22 mouse cellular contexts compared by ENCODE assay signal in the genomic region with DNA sequence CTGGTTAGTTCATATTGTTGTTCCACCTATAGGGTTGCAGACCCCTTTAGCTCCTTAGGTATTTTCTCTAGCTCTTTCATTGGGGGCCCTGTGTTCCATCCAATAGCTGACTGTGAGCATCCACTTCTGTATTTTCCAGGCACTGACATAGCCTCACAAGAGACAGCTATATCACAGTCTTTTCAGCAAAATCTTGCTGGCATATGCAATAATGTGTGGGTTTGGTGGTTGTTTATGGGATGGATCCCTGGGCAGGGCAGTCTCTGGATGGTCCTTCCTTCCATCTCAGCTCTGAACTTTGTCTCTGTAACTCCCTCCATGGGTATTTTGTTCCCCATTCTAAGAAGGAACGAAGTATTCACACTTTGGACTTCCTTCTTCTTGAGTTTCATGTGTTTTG. TPM values are rescaled to one million over a fixed set of nuclear protein-coding genes. Genes with fewer than 3 reads are reported as not detected.
DNase-seq lines count a peak whose midpoint lies in the region; TF ChIP-seq lines count a peak whose summit lies in the region.
"Not testable (repeated sequence)": the region's sequence is repeated elsewhere in the genome, so short reads cannot be mapped to it uniquely, and the experiment has no call there.
"Had no signal": no experiment of that assay in that cellular context is flagged by ENCODE, and none has a peak within 500 bp of the region (broad histone marks: within the 10 kb centered on the region; RNA-seq: fewer than 3 reads in every experiment).

No protein-coding gene starts in this region.

- not testable (repeated sequence) for H3K9me3 ChIP-seq in MEL (replicated peaks; ENCODE audit: insufficient read depth, low read length)

- H3K79me2 ChIP-seq in MEL (ENCODE audit: control insufficient read depth, insufficient read depth, low read length, poor library complexity), result not testable (repeated sequence)

- not testable (repeated sequence) for H3K4me3 ChIP-seq in MEL (ENCODE audit: control insufficient read depth in 1 of 2, insufficient read depth in 1 of 2, low read depth in 2 of 2, low read length in 2 of 2); bone marrow macrophage, adult 2 months (ENCODE audit: insufficient read depth, low read length); kidney, adult 2 months (ENCODE audit: insufficient read depth, low read depth, low read length)

- peak; percentile 28 for DNase-seq in MEL (ENCODE audit: low read depth, low spot score)
- DNase-seq in heart, adult 11 months, result peak; percentile 95
- peak; percentile 13 for DNase-seq in heart, adult 8-10 months (ENCODE audit: low spot score)
- DNase-seq in heart, adult 9 months (ENCODE audit: low spot score in 2 of 2), result peak; percentile 6 to 34
- DNase-seq in kidney, adult 2 months, result peak; percentile 4
- peak; percentile 19 for DNase-seq in lung, postnatal 36 days

- TF ChIP-seq EP300 in MEL (IDR thresholded peaks at IDR 0.05; ENCODE audit: low read depth in 1 of 2, low read length in 2 of 2), result not testable (repeated sequence)

- H3K27ac ChIP-seq in MEL (ENCODE audit: control insufficient read depth, low read depth, low read length); kidney, adult 2 months (ENCODE audit: insufficient read depth, low read depth, low read length): not testable (repeated sequence)
- H3K27ac ChIP-seq in bone marrow macrophage, adult 2 months (ENCODE audit: insufficient read depth, low read depth, low read length), result peak overlapping the region; percentile 30; the same call in 1 of the 2 replicates

- H3K36me3 ChIP-seq in MEL (ENCODE audit: control insufficient read depth in 1 of 2, insufficient read depth in 2 of 2, low read length in 2 of 2), result peaks cover 0 to 13% of the 10 kb centered on the region in 2 experiments; a peak in 2 of 4 replicates
- H3K36me3 ChIP-seq in kidney, adult 2 months (ENCODE audit: control insufficient read depth, insufficient read depth, low read length), result not testable (repeated sequence)

- H3K9ac ChIP-seq in MEL (ENCODE audit: control insufficient read depth, low read depth, low read length, poor library complexity, severe bottlenecking), result not testable (repeated sequence)

- 69% methylated on average over 1 of the region's 1 CpGs for WGBS in kidney, adult 2 months

- not testable (repeated sequence) for TF ChIP-seq CTCF in MEL (IDR thresholded peaks at IDR 0.05 in 2 of 3, conservative IDR thresholded peaks at IDR 0.05 in 1 of 3; ENCODE audit: control insufficient read depth in 1 of 3, insufficient read depth in 1 of 3, low read depth in 2 of 3, low read length in 3 of 3, poor library complexity in 1 of 3, severe bottlenecking in 1 of 3); bone marrow macrophage, adult 2 months (IDR thresholded peaks at IDR 0.05; ENCODE audit: low read depth, low read length); kidney, adult 2 months (conservative IDR thresholded peaks at IDR 0.05; ENCODE audit: insufficient read depth, insufficient read length, low read depth, low read length)

- H3K4me1 ChIP-seq in MEL (ENCODE audit: control insufficient read depth in 1 of 2, insufficient read depth in 2 of 2, low read length in 2 of 2), result peaks cover 11 to 22% of the 10 kb centered on the region in 2 experiments
- peaks cover 29% of the 10 kb centered on the region for H3K4me1 ChIP-seq in bone marrow macrophage, adult 2 months (ENCODE audit: control insufficient read depth, insufficient read depth, low read length)
- not testable (repeated sequence) for H3K4me1 ChIP-seq in kidney, adult 2 months (ENCODE audit: control insufficient read depth, insufficient read depth, low read length)

- H3K27me3 ChIP-seq in MEL (ENCODE audit: control insufficient read depth in 1 of 2, insufficient read depth in 2 of 2, low read length in 2 of 2); kidney, adult 2 months (replicated peaks; ENCODE audit: control insufficient read depth, insufficient read depth, low read length): not testable (repeated sequence)

- not testable (repeated sequence) for TF ChIP-seq POLR2A in MEL (IDR thresholded peaks at IDR 0.05; ENCODE audit: control insufficient read depth in 1 of 2, insufficient read depth in 1 of 2, low read depth in 1 of 2, low read length in 2 of 2, poor library complexity in 1 of 2); bone marrow macrophage, adult 2 months (IDR thresholded peaks at IDR 0.05; ENCODE audit: borderline replicate concordance, low read depth, low read length); kidney, adult 2 months (IDR thresholded peaks at IDR 0.05; ENCODE audit: low read depth, low read length)

- TF ChIP-seq RAD21 in MEL (IDR thresholded peaks at IDR 0.05; ENCODE audit: low read depth, low read length), result not testable (repeated sequence)

RNA-seq across cellular contexts. Expression of gene Pdcd1, which starts 5.9 kb away (rescaled TPM):
- 0.20 TPM in 1 of 2 replicates, not detected in the other for total RNA-seq in MEL (2012; rRNA removed)
- under 1 TPM in 1 of 2 experiments, not detected in 1; 0.13 TPM for polyA plus RNA-seq in MEL (2012; ENCODE audit: insufficient read depth in 1 of 2, insufficient read length in 2 of 2, low read depth in 1 of 2, low replicate concordance in 2 of 2, missing spikeins in 1 of 2)
- not detected in 2 replicates for polyA plus RNA-seq in bone marrow macrophage, adult 2 months (2012; ENCODE audit: insufficient read depth, insufficient read length, missing spikeins)
- not detected for total RNA-seq in heart, adult 8-10 months (2022)
- 0.08 and 0.45 TPM in 2 replicates for polyA plus RNA-seq in kidney, adult 2 months (2012; rRNA removed)
- total RNA-seq: adrenal gland, postnatal 14 days; adrenal gland, postnatal 25 days; adrenal gland, postnatal 4 days had no signal
- polyA plus RNA-seq: brain, embryonic 14.5 days; C2C12; Patski had no signal

RNA-seq across cellular contexts. Expression of gene Neu4, which starts 38.0 kb away (rescaled TPM):
- not detected in 2 replicates for total RNA-seq in MEL (2012; rRNA removed)
- not detected for polyA plus RNA-seq in MEL (2012; ENCODE audit: insufficient read depth in 1 of 2, insufficient read length in 2 of 2, low read depth in 1 of 2, low replicate concordance in 2 of 2, missing spikeins in 1 of 2)
- not detected in 2 replicates for polyA plus RNA-seq in bone marrow macrophage, adult 2 months (2012; ENCODE audit: insufficient read depth, insufficient read length, missing spikeins)
- under 1 TPM in 1 of 4 experiments, not detected in 3; 0.09 TPM for total RNA-seq in heart, adult 8-10 months (2022)
- polyA plus RNA-seq in kidney, adult 2 months (2012; rRNA removed), result not detected in 2 replicates
- total RNA-seq: adrenal gland, adult 18-20 months; adrenal gland, adult 2 months; adrenal gland, adult 8-10 months; adrenal gland, postnatal 10 days; adrenal gland, postnatal 14 days; adrenal gland, postnatal 25 days; adrenal gland, postnatal 36 days; adrenal gland, postnatal 4 days; CH12.LX; ES-E14 had no signal
- polyA plus RNA-seq: adrenal gland, adult 2 months; brain, embryonic 14.5 days; C2C12; CD4-positive, CD25-positive, alpha-beta regulatory T cell, adult 4 months; G1E; Patski had no signal

Comparison
In these comparisons a context has a peak if more than half of its experiments do, and no peak if none do; other contexts are left out.
1. DNase-seq: peak in every context shown above with its lines; median percentile 95 in heart, adult 11 months; 28 in MEL; 20 in heart, adult 9 months; 19 in lung, postnatal 36 days; 13 in heart, adult 8-10 months; 4 in kidney, adult 2 months.